Mouse (Mus musculus): ENCODE data around the gene Sf3b4. TPM values are rescaled to one million over a fixed set of nuclear protein-coding genes. Genes with fewer than 3 reads are reported as not detected.

Sf3b4 gene
- polyA plus RNA-seq, 1 experiment from 2014 or later = 103 TPM

- peak within 1 kb of the TSS; percentile 100 for H3K27ac ChIP-seq
- peak within 1 kb of the TSS; percentile 95 for H3K9ac ChIP-seq
- H3K27me3 ChIP-seq = no peaks in the 10 kb centered on the region
- H3K4me1 ChIP-seq (replicated peaks) = peaks cover 63% of the 10 kb centered on the region
- H3K4me3 ChIP-seq (replicated peaks) = peak within 1 kb of the TSS; percentile 72
- H3K4me2 ChIP-seq = peak within 1 kb of the TSS; percentile 92
- DNase-seq (peak; percentile 91), ATAC-seq (ENCODE audit: low read depth) (peak; percentile 91)
- H3K9me3 ChIP-seq (replicated peaks) = no peaks in the 10 kb centered on the region
- under 1% methylated on average over 43 of the region's 43 CpGs for WGBS (ENCODE audit: insufficient replicate concordance)
- no peaks in the 10 kb centered on the region for H3K36me3 ChIP-seq
These were observed 48.9 kb downstream of the Sf3b4 start, which contains the start of the genes Hist2h2ac and Hist2h2be for GRCm38 (mm10) chr3:96220765-96221639. TSS of gene Hist2h2ac (minus strand) at chr3:96220880. TSS of gene Hist2h2be (plus strand) at chr3:96221119.

GRCm38 (mm10) chr3:96221640-96222038 lies 49.5 kb downstream of the Sf3b4 start:
- Histone ChIP-seq H3K36me3 (no peaks in the 10 kb centered on the region), H3K27ac (peak overlapping the region; percentile 100), H3K9me3 (replicated peaks) (no peaks in the 10 kb centered on the region), H3K27me3 (no peaks in the 10 kb centered on the region), H3K4me2 (peak overlapping the region; percentile 92), H3K9ac (peak overlapping the region; percentile 95), H3K4me1 (replicated peaks) (peaks cover 69% of the 10 kb centered on the region), H3K4me3 (replicated peaks) (peak overlapping the region; percentile 72)
- no peak for DNase-seq
- 22% methylated on average over 9 of the region's 9 CpGs for WGBS (ENCODE audit: insufficient replicate concordance)
- ATAC-seq (ENCODE audit: low read depth) = no peak

- H3K9ac ChIP-seq = peak overlapping the region; percentile 95
- no peak for ATAC-seq (ENCODE audit: low read depth)
- H3K36me3 ChIP-seq = no peaks in the 10 kb centered on the region
- H3K4me3 ChIP-seq (replicated peaks) = peak overlapping the region; percentile 72
- 86% methylated on average over 4 of the region's 4 CpGs for WGBS (ENCODE audit: insufficient replicate concordance)
- peak overlapping the region; percentile 100 for H3K27ac ChIP-seq
- H3K9me3 ChIP-seq (replicated peaks) = no peaks in the 10 kb centered on the region
- H3K27me3 ChIP-seq = no peaks in the 10 kb centered on the region
- DNase-seq = no peak
- H3K4me1 ChIP-seq (replicated peaks) = peaks cover 79% of the 10 kb centered on the region
- peak overlapping the region; percentile 92 for H3K4me2 ChIP-seq
These were observed 50.6 kb downstream of the Sf3b4 start for GRCm38 (mm10) chr3:96222774-96223173.

GRCm38 (mm10) chr3:96225421-96225820 lies 53.3 kb downstream of the Sf3b4 start:
- peak overlapping the region; percentile 64 for H3K27ac ChIP-seq
- peak overlapping the region; percentile 72 for H3K4me3 ChIP-seq (replicated peaks)

More at GRCm38 (mm10) chr3:96225421-96225820, 53.3 kb downstream of the Sf3b4 start:
- Histone ChIP-seq H3K9me3 (replicated peaks) (no peaks in the 10 kb centered on the region), H3K27me3 (no peaks in the 10 kb centered on the region), H3K9ac (peak overlapping the region; percentile 95), H3K4me2 (peak overlapping the region; percentile 92), H3K4me1 (replicated peaks) (peaks cover 70% of the 10 kb centered on the region), H3K36me3 (no peaks in the 10 kb centered on the region)
- 57% methylated on average over 2 of the region's 2 CpGs for WGBS (ENCODE audit: insufficient replicate concordance)
- ATAC-seq (ENCODE audit: low read depth) (no peak), DNase-seq (no peak)

Small RNA genes lying within 50 kb of the gene (microRNA-seq; reads per million reads assigned to microRNA genes)
- 2.1 reads per million for gene Gm44492

Other genes with a start within 250 kb of the Sf3b4 start
- 163 and 218 TPM in 2 replicates for gene Anp32e, start 243.1 kb upstream of the Sf3b4 start, polyA plus RNA-seq (2015; fragmentation: Nextera tagmentation; extraction: Ambion mirVana)
- gene Plekho1, start 176.3 kb upstream of the Sf3b4 start, polyA plus RNA-seq (2015; fragmentation: Nextera tagmentation; extraction: Ambion mirVana) = 6.9 and 7.8 TPM in 2 replicates
- gene Vps45, start 113.9 kb upstream of the Sf3b4 start, polyA plus RNA-seq (2015; fragmentation: Nextera tagmentation; extraction: Ambion mirVana) = 17.3 and 17.7 TPM in 2 replicates
- 11.3 and 11.4 TPM in 2 replicates for gene Otud7b, start 67.8 kb upstream of the Sf3b4 start, polyA plus RNA-seq (2015; fragmentation: Nextera tagmentation; extraction: Ambion mirVana)
- 1.9 and 2.2 TPM in 2 replicates for gene Mtmr11, start 10.3 kb upstream of the Sf3b4 start, polyA plus RNA-seq (2015; fragmentation: Nextera tagmentation; extraction: Ambion mirVana)
- 0.44 and 0.49 TPM in 2 replicates for gene Sv2a, start 8.8 kb downstream of the Sf3b4 start, polyA plus RNA-seq (2015; fragmentation: Nextera tagmentation; extraction: Ambion mirVana)
- 50.7 and 56.1 TPM in 2 replicates for gene Bola1, start 47.4 kb downstream of the Sf3b4 start, polyA plus RNA-seq (2015; fragmentation: Nextera tagmentation; extraction: Ambion mirVana)
- 0.85 TPM in 1 of 2 replicates, not detected in the other for gene Hist2h2ab, start 47.5 kb downstream of the Sf3b4 start, polyA plus RNA-seq (2015; fragmentation: Nextera tagmentation; extraction: Ambion mirVana)
- gene Hist2h2ac, start 48.5 kb downstream of the Sf3b4 start, polyA plus RNA-seq (2015; fragmentation: Nextera tagmentation; extraction: Ambion mirVana) = 12.9 and 19.8 TPM in 2 replicates
- 5.4 and 7.9 TPM in 2 replicates for gene Hist2h2be, start 48.8 kb downstream of the Sf3b4 start, polyA plus RNA-seq (2015; fragmentation: Nextera tagmentation; extraction: Ambion mirVana)
- 9.8 and 20.7 TPM in 2 replicates for gene Hist2h3c2, start 66.8 kb downstream of the Sf3b4 start, polyA plus RNA-seq (2015; fragmentation: Nextera tagmentation; extraction: Ambion mirVana)
- gene Hist2h2aa2, start 67.9 kb downstream of the Sf3b4 start, polyA plus RNA-seq (2015; fragmentation: Nextera tagmentation; extraction: Ambion mirVana) = 53.6 and 86.4 TPM in 2 replicates
- 26.9 and 40.6 TPM in 2 replicates for gene Hist2h2aa1, start 73.2 kb downstream of the Sf3b4 start, polyA plus RNA-seq (2015; fragmentation: Nextera tagmentation; extraction: Ambion mirVana)
- gene Hist2h3c1, start 74.4 kb downstream of the Sf3b4 start, polyA plus RNA-seq (2015; fragmentation: Nextera tagmentation; extraction: Ambion mirVana) = 2.3 TPM in 2 replicates
- 15.2 and 44.8 TPM in 2 replicates for gene Hist2h4, start 91.0 kb downstream of the Sf3b4 start, polyA plus RNA-seq (2015; fragmentation: Nextera tagmentation; extraction: Ambion mirVana)
- 89.3 and 159 TPM in 2 replicates for gene Hist2h3b, start 96.3 kb downstream of the Sf3b4 start, polyA plus RNA-seq (2015; fragmentation: Nextera tagmentation; extraction: Ambion mirVana)
- gene Hist2h2bb, start 97.4 kb downstream of the Sf3b4 start, polyA plus RNA-seq (2015; fragmentation: Nextera tagmentation; extraction: Ambion mirVana) = 23.7 and 25.8 TPM in 2 replicates
- gene Fcgr1, start 121.6 kb downstream of the Sf3b4 start, polyA plus RNA-seq (2015; fragmentation: Nextera tagmentation; extraction: Ambion mirVana) = 3.0 and 4.6 TPM in 2 replicates